Mouse (Mus musculus): ENCODE data around the gene Pkp4. TPM values are rescaled to one million over a fixed set of nuclear protein-coding genes. Genes with fewer than 3 reads are reported as not detected.

Pkp4 gene
- 40.1 TPM for polyA plus RNA-seq (2014; fragmentation: Illumina TruSeq; extraction: RNeasy Lipid Tissue Mini Kit (QIAGEN cat#74804); ENCODE audit: low read depth, low replicate concordance)

GRCm38 (mm10) chr2:59160605-59160963 lies at the start of gene Pkp4, which contains the start of gene Ccdc148:
Pkp4 (plus strand) TSS chr2:59160850.
Ccdc148 (minus strand) TSS chr2:59160683.

Other genes with a start within 250 kb of the Pkp4 start
- gene Ccdc148, start 167 bp upstream of the Pkp4 start, polyA plus RNA-seq (2014; fragmentation: Illumina TruSeq; extraction: RNeasy Lipid Tissue Mini Kit (QIAGEN cat#74804); ENCODE audit: low read depth, low replicate concordance), result 3.0 TPM